Mouse (Mus musculus) bone marrow macrophage, adult 2 months (primary cell): ENCODE data around the gene Prm1.

Source experiments
- CTCF ChIP-seq: IDR thresholded peaks from 2 replicates; pipeline ENCODE4 v1.5.1; 2012; ENCODE audit warnings: low read depth, mild to moderate bottlenecking, low read length, moderate library complexity
- POLR2A ChIP-seq: IDR thresholded peaks from 2 replicates; pipeline ENCODE4 v1.6.1; 2012; ENCODE audit warnings: mild to moderate bottlenecking, low read depth, low read length, borderline replicate concordance

DNA sequence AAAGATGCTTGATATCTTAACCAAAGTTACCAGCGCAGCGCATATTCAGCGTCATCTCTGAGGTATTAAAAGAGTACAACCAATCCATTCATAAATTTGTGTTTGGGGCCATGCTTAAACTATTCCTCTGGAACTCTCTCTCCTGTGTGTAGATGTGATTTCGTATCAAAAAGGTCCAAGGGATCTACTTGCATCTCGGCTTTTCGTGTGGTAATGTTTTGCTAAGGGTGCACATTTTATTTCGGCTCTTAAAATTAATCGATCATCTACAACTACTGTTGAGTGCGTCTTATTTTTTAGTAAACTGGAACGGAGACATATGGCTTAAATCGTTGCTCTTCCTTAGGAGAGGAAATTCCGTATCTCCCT, 28.9 kb upstream of the Prm1 start:
- no peak for TF ChIP-seq CTCF
- TF ChIP-seq POLR2A, result no peak
